Mouse (Mus musculus): ENCODE results near the gene Foxa3.

The Foxa3 gene

DNA sequence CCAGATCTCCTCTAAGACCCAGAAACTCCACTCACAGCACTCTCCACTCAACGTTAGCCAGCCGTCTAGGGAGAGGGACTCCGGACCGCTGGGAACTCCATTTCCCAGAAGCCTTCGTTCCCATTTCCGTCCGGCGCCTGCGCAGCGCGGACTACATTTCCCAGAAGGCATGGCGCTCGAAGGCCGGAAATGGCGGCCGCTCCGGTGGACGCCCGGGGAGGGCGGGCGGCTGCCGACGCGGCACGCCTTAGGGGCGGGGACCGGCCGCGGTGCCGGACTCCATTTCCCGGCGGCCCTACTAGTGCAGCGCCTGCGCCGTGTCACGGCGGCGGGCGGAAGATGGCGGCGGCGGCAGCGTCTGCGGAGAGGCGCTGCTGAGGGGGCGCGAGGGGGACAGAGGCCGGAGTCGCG lies 763 bp upstream of the Foxa3 start, which contains the start of gene Sympk:
Gene Sympk, plus strand, starts transcription at position 282 of the 411 bp plus-strand sequence.
- DNase-seq = peak; percentile 94

DNA sequence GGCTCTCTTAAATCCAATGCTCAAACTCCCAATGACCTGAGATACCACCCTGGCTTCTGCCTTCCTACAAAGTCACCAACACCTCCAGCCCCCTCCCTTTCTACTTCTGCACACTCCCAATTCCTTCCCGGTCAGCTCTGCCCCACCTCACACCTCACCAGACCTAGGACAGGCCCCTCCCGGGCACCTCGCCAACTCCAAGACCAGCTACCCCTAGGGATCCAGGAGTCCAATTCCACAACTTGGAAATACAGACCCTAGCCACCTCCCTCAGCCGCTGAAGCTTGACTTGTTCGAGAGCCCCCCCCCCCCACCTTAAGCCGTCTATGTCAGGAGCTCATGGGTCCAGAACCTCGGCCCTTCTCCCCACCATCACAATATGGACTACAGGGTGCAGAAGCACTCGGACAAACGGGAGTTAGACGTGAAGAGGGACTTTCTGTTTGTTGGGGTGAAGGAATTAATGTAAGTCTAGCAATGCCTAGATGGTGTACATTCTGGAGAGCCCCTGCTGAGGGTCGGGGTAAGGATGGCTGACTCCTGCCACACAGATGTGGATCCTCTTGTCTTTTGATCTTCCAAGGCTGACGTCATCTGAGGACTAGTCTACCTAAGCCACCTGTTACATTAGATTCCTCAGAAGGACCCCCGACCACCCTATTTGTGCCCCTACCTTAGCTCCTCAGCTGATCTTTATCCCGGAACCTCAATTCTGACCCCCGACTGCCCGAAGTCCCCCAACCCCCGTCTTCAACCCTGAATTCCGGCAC lies 964 bp downstream of the Foxa3 start:
- DNase-seq = no peak

GRCm38 (mm10) chr7:19021048-19021447 lies 2.3 kb downstream of the Foxa3 start:
- no peak for DNase-seq

DNA sequence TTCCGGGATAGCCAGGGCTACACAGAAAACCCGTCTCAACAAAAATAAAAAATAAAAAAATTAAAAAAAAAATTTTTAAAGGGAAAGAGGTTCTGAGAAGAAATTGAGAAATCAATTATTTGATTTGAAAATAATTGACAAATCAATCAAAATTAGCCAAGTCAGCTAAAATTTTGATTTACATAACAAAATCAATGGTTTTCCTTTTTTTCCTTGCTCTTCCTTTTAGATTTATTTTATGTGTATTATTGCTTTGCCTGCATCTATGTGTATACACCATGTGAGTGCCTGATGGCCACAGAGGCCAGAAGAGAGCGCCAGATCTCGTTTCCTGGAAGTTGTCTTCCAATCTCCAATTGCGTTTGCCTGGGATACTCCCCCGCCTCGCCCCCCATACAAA lies 5.4 kb downstream of the Foxa3 start:
- DNase-seq = no peak

- no peak for DNase-seq
These were observed 7.3 kb downstream of the Foxa3 start for GRCm38 (mm10) chr7:19016042-19016441.

DNA sequence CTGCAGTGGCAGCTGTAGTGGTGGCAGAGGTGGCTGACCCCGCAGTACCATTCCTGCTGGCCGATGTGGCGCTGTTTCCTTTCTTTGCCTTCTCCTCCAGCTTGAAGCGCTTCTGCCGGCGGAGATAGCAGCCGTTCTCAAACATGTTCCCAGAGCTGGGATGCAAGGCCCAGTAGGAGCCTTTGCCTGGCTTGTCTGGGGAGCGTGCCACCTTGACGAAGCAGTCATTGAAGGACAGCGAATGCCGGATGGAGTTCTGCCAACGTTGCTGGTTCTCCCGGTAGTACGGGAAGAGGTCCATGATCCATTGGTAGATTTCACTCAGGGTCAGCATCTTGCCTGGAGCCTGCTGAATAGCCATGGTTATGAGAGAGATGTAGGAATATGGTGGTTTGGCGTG lies 8.9 kb downstream of the Foxa3 start:
- DNase-seq = no peak

DNA sequence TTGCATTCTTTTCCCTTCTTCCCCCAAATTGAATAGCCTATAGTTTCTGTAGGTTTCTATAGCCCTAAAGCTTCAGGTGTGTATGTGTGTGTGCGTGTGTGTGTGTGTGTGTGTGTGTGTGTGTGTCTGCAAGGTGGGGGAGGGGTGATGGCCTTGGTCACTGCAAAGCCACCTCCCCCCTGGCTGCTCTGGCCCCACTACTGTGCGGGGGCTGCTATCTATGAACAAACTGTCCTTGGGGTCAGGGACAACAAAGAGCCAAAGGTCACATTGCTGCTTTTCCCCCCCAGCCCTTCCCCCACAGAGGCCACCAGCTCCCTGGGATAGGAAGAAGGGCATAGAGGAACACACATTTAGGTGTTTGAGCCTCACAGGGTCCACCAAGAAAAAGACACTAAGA lies 10.5 kb downstream of the Foxa3 start:
- DNase-seq = no peak

DNA sequence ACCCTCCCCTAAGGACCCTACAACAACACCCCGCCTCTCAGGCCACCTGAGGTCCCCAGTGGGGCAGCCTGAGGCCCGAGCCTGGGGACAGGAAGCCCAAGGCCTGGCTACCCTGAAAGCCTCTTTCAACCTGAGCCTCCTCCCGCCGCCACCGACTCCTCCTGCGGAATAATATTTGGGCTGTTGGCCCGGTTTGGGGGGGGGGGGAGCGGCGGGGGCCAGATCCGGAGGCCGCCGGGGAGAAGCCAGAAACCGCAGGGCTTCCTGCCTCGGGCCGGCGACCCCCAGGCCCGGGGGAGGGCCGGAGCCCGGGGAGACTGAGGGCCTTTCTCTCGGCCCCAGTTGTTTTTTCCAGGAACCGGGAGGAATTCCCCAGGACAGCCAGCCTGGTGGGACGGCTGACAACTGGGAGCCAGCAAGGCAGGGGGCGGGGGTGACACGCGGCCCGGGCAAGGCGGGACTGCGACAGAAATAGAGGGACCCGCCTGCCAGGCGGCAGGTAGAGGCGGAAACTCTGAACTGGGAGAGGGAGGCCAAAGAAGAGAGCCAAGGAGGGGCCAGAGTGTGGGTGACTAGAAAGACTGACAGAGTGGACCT lies 11.2 kb downstream of the Foxa3 start:
- DNase-seq = no peak

DNA sequence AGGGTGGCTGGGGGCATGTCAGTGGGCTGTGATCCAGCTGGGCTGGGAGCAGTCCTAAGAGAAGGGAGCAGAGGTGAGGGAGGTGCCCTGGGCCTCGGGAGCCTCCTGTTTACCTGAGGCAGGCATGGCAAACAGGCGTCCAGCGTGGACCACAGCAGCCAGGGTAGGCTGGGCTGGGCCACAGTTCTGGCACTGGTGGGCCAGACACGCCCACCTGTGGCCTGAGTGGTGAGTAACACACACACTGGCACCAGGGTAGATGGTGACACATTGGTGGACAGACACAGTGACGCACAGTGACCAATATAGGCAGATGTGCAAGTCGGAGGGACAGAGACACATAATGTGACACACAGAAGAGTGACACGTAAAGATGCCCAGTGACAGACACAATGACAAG lies 12.8 kb downstream of the Foxa3 start:
- no peak for DNase-seq

DNA sequence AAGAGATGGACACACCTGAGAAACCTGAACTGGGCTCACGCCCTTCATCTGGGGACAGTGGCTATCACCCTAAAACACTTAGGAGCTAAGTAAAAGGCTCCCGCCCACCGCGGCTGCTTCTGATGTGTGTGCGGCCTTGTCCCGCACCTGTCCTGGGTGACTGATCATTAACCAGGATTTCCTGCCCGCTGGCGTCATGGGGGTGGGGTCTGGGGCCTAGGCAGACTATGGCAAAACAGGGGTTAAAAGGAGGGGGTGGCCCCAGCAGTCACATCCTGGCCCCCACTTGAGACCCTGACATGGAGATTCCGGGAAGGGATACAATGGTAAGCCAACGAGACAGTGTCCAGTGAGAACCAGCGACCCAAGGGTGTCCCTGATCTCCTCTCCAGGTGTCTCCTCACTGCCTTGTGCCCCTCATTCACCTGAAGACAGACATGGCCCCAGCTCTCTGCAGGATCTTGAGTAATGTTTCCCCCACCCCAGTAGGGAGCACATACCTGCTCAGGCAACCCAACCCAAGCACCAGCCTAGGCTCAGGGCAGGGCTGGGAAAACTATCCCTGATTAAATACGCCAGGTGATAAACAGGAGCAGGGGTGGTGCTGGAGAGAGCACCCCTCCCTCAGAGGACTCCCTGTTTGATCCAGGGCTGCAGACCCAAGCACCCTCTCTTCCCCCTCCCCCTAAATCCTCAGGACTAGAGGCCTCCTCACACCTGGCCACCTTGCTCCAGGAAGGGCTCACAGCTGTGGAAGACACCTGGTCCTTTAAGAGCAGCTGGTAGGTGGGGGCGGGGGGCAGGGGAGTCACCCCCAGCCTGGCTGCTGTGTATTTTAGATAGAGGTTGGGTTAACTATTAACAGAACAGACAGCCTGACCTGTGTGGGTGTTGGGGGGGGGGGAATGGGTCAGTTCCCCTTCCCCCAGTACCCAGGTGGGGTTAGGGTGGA lies 16.0 kb downstream of the Foxa3 start:
- DNase-seq = no peak

DNA sequence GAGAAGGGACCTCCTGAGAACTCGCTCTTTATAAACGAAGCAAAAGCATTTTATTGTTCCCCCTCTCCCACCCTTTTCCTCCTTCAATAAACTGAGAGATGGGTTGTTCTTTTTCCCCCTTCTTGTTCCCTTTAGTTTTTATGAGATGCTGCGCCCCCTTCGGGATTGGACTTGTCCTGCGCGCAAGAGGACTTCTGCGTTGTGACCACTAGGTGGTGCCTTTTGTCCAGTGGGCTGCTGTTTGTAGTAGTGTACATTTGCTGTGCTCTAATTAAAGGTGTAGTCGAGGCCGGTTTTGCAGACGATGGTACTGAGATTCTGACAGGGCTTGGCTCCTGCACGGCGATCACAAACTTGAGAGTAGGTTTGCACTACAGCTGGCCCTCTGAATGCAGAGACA lies 16.9 kb downstream of the Foxa3 start:
- DNase-seq = peak; percentile 82

- no peak for DNase-seq
These were observed 17.8 kb downstream of the Foxa3 start for GRCm38 (mm10) chr7:19005417-19006121.

DNA sequence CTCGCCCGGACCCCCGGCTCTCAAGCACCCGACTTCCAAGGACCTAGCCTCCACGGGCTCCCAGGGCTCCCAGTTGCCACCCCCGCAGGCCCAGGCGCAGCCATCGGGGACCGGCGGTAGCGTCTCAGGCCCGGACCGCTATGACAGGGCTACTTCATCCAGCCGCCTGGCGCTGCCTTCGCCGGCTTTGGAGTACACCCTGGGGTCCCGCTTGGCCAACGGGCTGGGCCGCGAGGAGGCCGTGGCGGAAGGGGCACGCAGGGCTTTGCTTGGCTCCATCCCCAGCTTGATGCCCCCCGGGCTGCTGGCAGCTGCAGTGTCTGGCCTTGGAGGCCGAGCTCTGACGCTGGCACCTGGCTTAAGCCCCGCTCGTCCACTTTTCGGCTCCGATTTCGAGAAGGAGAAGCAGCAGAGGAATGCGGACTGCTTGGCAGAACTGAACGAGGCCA lies 18.7 kb downstream of the Foxa3 start:
- DNase-seq = no peak

DNA sequence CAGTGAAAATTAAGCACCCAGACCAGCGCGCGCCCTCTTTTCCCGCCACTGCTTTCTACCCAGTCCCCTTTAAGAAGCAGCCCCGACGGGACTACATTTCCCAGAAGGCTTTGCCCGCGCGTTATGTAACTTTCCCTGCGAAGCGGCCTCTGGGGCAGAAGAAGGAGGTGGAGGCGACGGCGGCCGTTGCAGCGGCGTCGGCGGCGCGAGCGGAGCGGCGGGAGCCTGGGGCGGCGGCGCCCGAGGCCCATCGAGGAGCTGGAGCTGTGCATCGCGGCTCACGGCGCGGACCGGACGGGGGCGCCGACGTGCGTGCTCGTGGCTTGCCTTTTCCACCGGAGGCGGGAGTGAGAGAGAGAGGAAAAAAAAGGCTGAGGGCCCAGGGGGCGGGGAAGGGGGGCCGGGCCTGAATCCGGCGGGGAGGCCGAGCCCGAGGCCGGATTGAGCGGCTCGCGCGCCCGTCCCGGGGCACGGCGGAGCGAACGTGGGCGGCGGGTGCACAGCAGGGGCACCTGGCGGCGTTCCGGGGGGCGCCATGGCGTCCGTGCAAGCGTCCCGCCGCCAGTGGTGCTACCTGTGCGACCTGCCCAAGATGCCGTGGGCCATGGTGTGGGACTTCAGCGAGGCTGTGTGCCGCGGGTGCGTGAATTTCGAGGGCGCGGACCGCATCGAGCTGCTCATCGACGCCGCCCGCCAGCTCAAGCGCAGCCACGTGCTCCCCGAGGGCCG lies 19.3 kb downstream of the Foxa3 start, which contains the start of gene Irf2bp1:
Gene Irf2bp1, plus strand, starts transcription at position 143 of the 729 bp plus-strand sequence.
- DNase-seq = peak; percentile 92

- DNase-seq = no peak
These were observed 20.4 kb downstream of the Foxa3 start for GRCm38 (mm10) chr7:19002848-19003498.

GRCm38 (mm10) chr7:19002115-19002514 lies 21.2 kb downstream of the Foxa3 start:
- no peak for DNase-seq

- no peak for DNase-seq
These were observed 21.6 kb downstream of the Foxa3 start for GRCm38 (mm10) chr7:19001807-19002085.

DNA sequence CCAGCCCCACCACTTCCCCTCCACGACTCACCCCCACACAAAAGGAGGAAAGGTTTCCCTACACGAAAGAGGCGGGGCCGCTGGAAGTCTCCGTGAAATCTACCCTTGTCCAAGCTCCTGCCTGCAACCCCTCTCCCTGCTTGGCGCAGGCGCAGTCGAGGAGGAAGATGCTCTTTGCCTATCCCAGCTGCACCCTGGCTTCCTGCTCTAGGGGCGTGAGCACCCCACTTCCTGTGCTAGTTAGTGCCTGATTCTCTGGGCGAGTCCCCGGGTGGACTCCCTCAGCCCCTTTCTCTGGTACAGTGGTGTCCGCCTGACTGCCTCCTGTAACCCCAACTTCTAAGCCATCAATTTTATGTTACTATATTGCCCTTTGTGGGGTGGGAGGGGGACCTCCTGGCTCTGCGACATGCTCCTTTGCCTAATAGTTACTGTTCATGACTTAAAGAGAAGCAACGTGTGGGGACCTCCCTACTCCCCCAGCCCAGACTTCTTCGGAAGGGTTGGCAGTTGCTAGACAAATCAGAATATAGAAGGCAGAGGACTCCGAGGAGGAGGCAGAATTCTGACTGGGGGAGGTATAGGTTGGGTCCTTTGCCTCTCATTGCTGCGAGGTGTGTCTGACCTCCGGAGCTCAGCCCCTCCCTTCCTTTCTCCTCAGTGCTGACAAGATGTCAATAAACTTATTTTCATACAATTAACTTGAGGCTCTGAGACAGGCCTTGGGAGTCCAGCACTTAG lies 22.1 kb downstream of the Foxa3 start:
- DNase-seq = no peak

DNA sequence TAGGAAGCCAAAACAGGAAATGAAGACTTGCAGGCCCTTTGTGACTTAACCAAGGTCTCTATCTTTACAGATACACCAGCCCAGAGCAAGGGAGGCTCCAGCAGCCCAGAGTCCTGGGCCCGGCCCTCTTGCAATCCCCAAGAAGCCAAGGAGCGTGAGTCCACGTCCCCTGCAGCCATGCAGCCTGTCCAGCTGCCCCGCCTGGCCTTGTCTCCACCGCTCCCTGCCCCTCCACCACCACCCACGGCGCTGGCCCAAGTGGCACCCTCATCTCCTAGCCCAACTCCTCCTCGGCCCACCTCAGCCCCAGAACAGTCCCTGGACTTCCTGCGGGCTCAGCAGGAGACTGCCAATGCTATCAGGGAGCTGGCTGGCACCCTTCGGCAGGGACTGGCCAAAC lies 22.9 kb downstream of the Foxa3 start:
- no peak for DNase-seq

GRCm38 (mm10) chr7:18998835-18999234 lies 24.5 kb downstream of the Foxa3 start:
- no peak for DNase-seq

GRCm38 (mm10) chr7:18993036-18993435 lies 30.3 kb downstream of the Foxa3 start:
- no peak for DNase-seq
